Mouse (Mus musculus) stomach, embryonic 16.5 days (tissue): ENCODE results near the gene Sez6. TPM values are rescaled to one million over a fixed set of nuclear protein-coding genes. Genes with fewer than 3 reads are reported as not detected.

Source experiments
- ATAC-seq: fragments of 200-750 bp; cut with Nextera tagmentation; 2 replicates; pipeline ENCODE4 v1.8.0; 2017; ENCODE audit warnings: moderate number of reproducible peaks, moderate TSS enrichment; ENCODE audit not compliant: insufficient read depth, low FRiP score
- H3K27ac ChIP-seq: fragments of 300-500 bp; sonication (generic); 2 replicates; pipeline ENCODE4 v1.5.1; 2014; ENCODE audit warnings: low read length
- H3K27me3 ChIP-seq: fragments of 300-500 bp; sonication (generic); 2 replicates; pipeline ENCODE4 v1.6.1; 2014; ENCODE audit warnings: low read length, control low read depth, mixed read lengths; ENCODE audit not compliant: control insufficient read depth, insufficient read depth
- H3K36me3 ChIP-seq: fragments of 300-500 bp; sonication (generic); 2 replicates; pipeline ENCODE4 v1.6.1; 2014; ENCODE audit warnings: low read length; ENCODE audit not compliant: control insufficient read depth, insufficient read depth
- H3K4me1 ChIP-seq: fragments of 300-500 bp; sonication (generic); 2 replicates; pipeline ENCODE4 v1.6.1; 2014; ENCODE audit warnings: low read length, control low read depth, mixed read lengths; ENCODE audit not compliant: control insufficient read depth, insufficient read depth
- H3K4me2 ChIP-seq: fragments of 300-500 bp; sonication (generic); 2 replicates; pipeline ENCODE4 v1.6.1; 2014; ENCODE audit warnings: low read depth, low read length, mixed read lengths
- H3K4me3 ChIP-seq: fragments of 300-500 bp; sonication (generic); replicated peaks from 2 replicates; pipeline ENCODE4 v1.5.1; 2014; ENCODE audit warnings: mild to moderate bottlenecking, low read length
- H3K9ac ChIP-seq: fragments of 300-500 bp; sonication (generic); 2 replicates; pipeline ENCODE4 v1.6.1; 2014; ENCODE audit warnings: low read length
- H3K9me3 ChIP-seq: fragments of 300-500 bp; sonication (generic); replicated peaks from 2 replicates; pipeline ENCODE4 v1.6.1; 2016; ENCODE audit warnings: low read length, control low read depth; ENCODE audit not compliant: control insufficient read depth
- WGBS: fragments of 180-500 bp; shearing (Covaris S2); extraction: QIAGEN DNeasy Blood & Tissue Kit; methylation state at CpG from one replicate; pipeline ENCODE4 v1.1.7; 2014; 5-methylcytosine and 5-hydroxymethylcytosine counted together
- polyA plus RNA-seq: library from polyadenylated mRNA; unstranded; fragments of >200 nt; fragmentation: Nextera tagmentation; extraction: Ambion mirVana; gene quantifications from 2 replicates; pipeline ENCODE4 v1.2.1, GENCODE M21; 2015

Gene Sez6
- polyA plus RNA-seq, 1 experiment from 2014 or later = 2.3 TPM

DNA sequence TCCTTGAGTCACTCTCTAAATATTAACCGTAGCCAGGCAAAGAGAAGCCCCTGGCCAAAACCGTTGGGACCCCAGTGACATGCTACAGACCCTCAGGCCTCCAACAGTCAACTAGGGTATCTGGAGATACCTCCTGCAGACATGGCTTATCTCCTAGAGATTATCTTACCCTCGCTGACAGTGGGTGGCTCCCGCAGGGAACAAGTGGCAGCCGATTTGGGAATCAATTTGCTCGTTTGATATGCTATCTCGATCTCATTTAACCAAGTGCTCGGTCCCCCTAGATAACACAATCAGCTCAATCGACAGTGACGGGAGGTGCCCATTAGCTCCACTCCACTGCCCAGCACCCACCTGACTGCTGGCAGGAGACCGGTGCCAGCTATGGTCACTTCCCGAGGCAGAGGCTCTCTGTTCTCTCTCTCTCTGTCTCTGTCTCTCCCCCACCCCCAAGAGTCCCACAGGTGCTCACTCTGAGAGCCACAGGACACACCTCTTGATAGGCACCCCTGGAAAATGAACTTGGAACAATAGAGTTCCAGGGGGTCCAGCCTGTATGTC, 19.6 kb downstream of the Sez6 start:
- H3K4me1 ChIP-seq = no peaks in the 10 kb centered on the region
- WGBS = 26% methylated on average over 12 of the region's 12 CpGs
- H3K9me3 ChIP-seq = no peaks in the 10 kb centered on the region
- no peak overlapping the region for H3K4me2 ChIP-seq
- ATAC-seq = no peak
- peaks cover 9% of the 10 kb centered on the region for H3K27me3 ChIP-seq
- no peak overlapping the region for H3K27ac ChIP-seq
- no peak overlapping the region for H3K4me3 ChIP-seq
- H3K36me3 ChIP-seq = no peaks in the 10 kb centered on the region
- no peak overlapping the region for H3K9ac ChIP-seq

DNA sequence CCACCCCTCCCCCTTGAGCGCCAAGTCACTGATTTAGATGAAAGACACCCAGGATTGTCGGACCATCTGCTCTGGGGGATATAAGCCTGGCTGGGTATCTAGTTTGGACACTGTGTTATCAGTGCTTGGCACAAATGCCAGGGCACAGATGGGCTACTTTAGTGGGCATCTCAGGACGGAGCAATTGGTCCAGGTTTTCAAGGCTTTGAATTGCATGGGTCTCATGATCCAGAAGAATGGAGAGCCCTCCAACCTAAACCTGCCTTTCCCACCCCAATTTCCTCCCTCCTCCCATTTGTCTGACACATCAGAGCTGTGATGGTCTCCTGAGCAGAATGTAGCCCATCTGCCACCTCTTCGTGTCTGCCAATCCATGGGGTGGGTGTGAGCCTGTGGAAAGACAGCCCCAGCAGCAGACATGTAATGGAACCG, 20.2 kb downstream of the Sez6 start:
- Histone ChIP-seq H3K4me1 (no peaks in the 10 kb centered on the region), H3K27me3 (peaks cover 9% of the 10 kb centered on the region), H3K9me3 (no peaks in the 10 kb centered on the region), H3K36me3 (no peaks in the 10 kb centered on the region), H3K9ac (no peak overlapping the region), H3K4me2 (no peak overlapping the region), H3K27ac (no peak overlapping the region), H3K4me3 (no peak overlapping the region)
- 62% methylated on average over 5 of the region's 5 CpGs for WGBS
- ATAC-seq = no peak

DNA sequence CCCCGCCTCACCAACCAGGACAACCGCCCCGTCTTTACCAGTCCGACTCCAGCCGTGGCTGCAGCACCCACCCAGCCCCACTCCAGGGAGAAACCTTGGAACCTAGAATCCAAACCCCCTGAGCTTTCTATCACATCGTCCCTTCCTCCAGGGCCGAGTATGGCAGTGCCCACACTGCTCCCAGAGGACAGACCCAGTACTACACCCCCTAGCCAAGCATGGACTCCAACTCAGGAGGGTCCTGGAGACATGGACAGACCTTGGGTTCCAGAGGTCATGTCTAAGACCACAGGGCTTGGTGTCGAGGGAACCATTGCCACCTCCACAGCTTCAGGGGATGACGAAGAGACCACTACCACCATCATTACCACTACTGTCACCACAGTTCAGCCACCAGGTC, 23.1 kb downstream of the Sez6 start:
- WGBS = 41% methylated on average over 9 of the region's 9 CpGs
- Histone ChIP-seq H3K27ac (no peak overlapping the region), H3K27me3 (no peaks in the 10 kb centered on the region), H3K36me3 (no peaks in the 10 kb centered on the region), H3K9ac (no peak overlapping the region), H3K4me1 (no peaks in the 10 kb centered on the region), H3K4me3 (no peak overlapping the region), H3K4me2 (no peak overlapping the region), H3K9me3 (no peaks in the 10 kb centered on the region)
- ATAC-seq = no peak

DNA sequence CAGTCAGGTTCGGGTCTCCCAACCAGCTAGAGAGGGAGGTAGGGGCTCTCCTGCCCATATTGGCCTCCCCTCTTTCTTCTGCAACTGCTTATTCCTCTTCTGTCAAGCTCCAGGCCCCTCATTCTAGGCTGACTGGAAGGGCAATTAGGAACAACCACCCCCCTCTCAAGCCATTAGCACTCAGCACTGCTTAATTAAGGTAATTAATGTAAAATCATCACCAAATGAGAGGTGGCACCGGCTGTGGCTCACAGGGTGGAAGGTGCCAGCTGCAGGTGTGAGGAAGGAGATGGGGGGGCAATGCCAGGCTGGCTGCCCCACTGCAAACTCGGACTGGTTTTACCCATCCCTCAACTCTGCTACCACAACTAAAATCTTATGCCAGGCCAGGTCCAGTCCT, 25.8 kb downstream of the Sez6 start:
- H3K27ac ChIP-seq = no peak overlapping the region
- WGBS = 56% methylated on average over 3 of the region's 3 CpGs
- ATAC-seq = no peak
- H3K27me3 ChIP-seq = no peaks in the 10 kb centered on the region
- H3K9me3 ChIP-seq = no peaks in the 10 kb centered on the region
- no peak overlapping the region for H3K4me3 ChIP-seq
- no peaks in the 10 kb centered on the region for H3K36me3 ChIP-seq
- no peak overlapping the region for H3K9ac ChIP-seq
- H3K4me2 ChIP-seq = no peak overlapping the region
- no peaks in the 10 kb centered on the region for H3K4me1 ChIP-seq

DNA sequence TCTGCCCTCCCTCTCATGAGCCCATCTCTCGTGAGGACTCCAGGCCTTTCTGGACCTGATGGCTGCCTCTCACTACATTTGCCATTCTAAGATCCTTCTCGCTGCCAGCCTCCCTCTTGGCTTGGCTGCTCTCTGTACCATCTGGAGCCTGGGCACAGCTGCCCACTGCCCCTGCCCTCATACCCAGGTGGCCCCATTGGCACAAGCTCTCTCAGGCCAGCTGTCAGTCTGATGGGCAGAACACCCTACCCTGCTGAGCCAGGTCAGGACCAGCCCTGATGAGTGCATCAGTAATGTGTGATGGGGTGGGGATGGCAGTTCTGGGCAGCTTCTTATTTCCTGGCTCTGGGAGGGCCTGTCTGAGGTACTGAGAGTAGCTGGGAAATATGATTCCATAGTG, 27.7 kb downstream of the Sez6 start:
- 90% methylated on average over 2 of the region's 2 CpGs for WGBS
- Histone ChIP-seq H3K27me3 (no peaks in the 10 kb centered on the region), H3K9ac (no peak overlapping the region), H3K9me3 (no peaks in the 10 kb centered on the region), H3K4me2 (no peak overlapping the region), H3K4me3 (no peak overlapping the region), H3K36me3 (no peaks in the 10 kb centered on the region), H3K4me1 (no peaks in the 10 kb centered on the region), H3K27ac (no peak overlapping the region)
- no peak for ATAC-seq

DNA sequence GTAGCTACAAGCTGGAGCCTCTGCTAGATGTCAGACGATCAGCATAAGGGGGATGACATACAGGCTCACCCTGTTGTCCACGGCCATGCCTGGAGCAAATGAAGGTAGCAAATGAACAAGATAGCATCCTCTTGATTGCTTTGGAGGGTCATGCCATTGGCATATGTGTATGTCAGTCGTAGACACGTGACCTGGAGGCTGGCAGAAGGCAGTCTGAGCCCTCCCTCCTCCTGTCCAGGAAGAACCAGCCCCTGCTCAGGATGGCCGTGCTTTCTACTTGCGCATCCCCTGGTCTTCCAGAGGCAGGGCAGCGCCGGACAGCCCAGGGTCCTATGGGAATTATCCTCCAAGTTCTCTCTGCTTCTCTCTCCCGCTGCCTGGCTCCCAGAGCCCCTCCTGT, 28.3 kb downstream of the Sez6 start:
- Histone ChIP-seq H3K4me3 (no peak overlapping the region), H3K36me3 (no peaks in the 10 kb centered on the region), H3K27ac (no peak overlapping the region), H3K27me3 (no peaks in the 10 kb centered on the region), H3K9ac (0 out of 2 replicates have a peak overlapping the region, but pooled peaks have one; percentile 7), H3K4me1 (no peaks in the 10 kb centered on the region), H3K9me3 (no peaks in the 10 kb centered on the region), H3K4me2 (no peak overlapping the region)
- WGBS = 65% methylated on average over 9 of the region's 9 CpGs
- ATAC-seq = no peak

DNA sequence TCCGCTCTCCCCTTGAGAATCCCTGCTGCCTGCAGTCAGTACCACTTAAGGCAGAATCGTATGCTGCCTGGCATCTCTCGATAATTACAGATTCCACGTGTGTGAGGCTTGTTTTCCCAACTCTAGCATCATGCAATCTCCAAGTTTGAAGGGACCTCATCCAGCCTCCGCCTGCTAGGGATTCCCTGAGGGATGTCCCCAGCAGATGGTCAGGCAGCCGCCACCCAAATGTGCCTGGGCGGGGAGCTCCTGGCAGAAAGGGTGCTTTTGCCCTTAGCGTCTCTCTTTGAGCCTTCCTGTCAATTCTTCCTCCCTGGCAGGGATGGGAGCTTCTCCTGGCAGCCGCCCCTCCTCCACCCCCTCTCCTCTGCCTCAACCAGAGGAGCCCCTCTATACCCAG, 29.6 kb downstream of the Sez6 start:
- ATAC-seq = no peak
- 57% methylated on average over 9 of the region's 9 CpGs for WGBS
- Histone ChIP-seq H3K36me3 (no peaks in the 10 kb centered on the region), H3K27me3 (no peaks in the 10 kb centered on the region), H3K4me3 (no peak overlapping the region), H3K4me1 (no peaks in the 10 kb centered on the region), H3K4me2 (no peak overlapping the region), H3K27ac (no peak overlapping the region), H3K9me3 (no peaks in the 10 kb centered on the region), H3K9ac (no peak overlapping the region)

DNA sequence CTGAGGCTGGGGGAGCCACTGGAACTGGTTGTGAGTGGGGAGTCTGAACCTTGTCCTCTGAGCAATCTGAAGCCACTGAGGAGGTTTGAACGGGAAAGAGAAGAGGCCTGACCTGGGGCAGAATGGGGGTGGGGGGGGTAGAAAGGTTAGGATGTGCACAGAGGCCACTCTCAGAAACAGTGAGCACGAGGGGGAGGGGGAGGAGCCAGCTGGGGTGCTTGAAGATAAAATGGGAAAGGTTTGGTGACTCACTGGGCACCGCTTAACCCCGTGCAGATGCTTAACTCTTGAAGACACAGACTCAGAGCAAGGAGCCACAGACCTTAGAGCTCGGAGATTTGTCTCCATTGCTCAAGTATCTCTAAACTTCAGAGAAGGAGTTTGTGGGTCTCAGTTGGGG, 30.3 kb downstream of the Sez6 start:
- Histone ChIP-seq H3K27ac (no peak overlapping the region), H3K9ac (no peak overlapping the region), H3K36me3 (no peaks in the 10 kb centered on the region), H3K4me1 (no peaks in the 10 kb centered on the region), H3K4me2 (no peak overlapping the region), H3K9me3 (no peaks in the 10 kb centered on the region), H3K27me3 (no peaks in the 10 kb centered on the region), H3K4me3 (no peak overlapping the region)
- no peak for ATAC-seq
- WGBS = 25% methylated on average over 5 of the region's 5 CpGs

DNA sequence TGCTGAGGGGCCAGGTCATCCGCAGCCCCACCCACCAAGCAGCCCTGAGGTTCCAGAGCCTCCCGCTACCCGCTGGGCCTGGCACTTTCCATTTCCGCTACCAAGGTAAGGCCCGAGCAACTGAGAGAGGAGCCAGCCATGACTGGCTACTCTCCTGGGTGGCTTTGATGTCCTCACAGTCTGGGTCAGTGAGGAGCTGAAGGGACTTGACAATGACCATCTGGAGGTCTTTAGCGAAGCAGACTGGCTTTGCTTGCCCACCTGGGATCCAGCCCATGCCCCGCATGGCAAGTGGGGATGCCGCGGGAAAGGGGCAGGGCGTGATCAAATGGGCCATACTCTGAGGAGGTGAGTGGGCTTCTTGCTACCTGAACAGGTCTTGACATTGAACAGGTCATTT, 32.3 kb downstream of the Sez6 start:
- H3K9ac ChIP-seq = no peak overlapping the region
- no peak for ATAC-seq
- no peaks in the 10 kb centered on the region for H3K4me1 ChIP-seq
- WGBS = 82% methylated on average over 10 of the region's 10 CpGs
- no peak overlapping the region for H3K4me2 ChIP-seq
- no peaks in the 10 kb centered on the region for H3K9me3 ChIP-seq
- H3K36me3 ChIP-seq = no peaks in the 10 kb centered on the region
- H3K27ac ChIP-seq = no peak overlapping the region
- H3K4me3 ChIP-seq = no peak overlapping the region
- no peaks in the 10 kb centered on the region for H3K27me3 ChIP-seq
